In the genomic region with DNA sequence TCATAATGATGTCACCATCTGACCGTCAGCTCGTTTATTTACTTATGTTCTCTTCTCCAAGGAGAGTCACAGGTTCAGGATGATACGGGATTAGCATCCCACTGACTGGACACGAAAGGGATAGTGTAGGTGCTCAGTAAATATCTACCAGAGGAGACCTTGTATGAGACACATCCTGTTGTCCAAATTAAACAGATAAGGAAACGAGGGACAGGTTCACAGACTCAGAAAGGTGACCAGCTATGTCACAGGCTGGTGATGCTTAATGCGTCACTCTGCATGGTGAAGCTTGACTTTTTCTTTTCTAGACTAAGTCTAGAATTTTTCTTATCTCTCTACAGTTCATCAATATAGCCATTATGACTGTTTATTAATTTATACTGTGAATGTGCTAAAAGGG, we compare ENCODE assay signal across 21 mouse cellular contexts.
DNase-seq lines count a peak whose midpoint lies in the region; ATAC-seq and TF ChIP-seq lines count a peak whose summit lies in the region.
"Had no signal": no experiment of that assay in that cellular context is flagged by ENCODE, and none has a peak within 500 bp of the region (broad histone marks: within the 10 kb centered on the region; RNA-seq: fewer than 3 reads in every experiment).

No protein-coding gene starts in this region.

- H3K36me3 ChIP-seq in intestine, embryonic 15.5 days = no peaks in the 10 kb centered on the region
- no peaks in the 10 kb centered on the region for H3K36me3 ChIP-seq in intestine, embryonic 16.5 days (ENCODE audit: control insufficient read depth, insufficient read depth, low read length)
- H3K36me3 ChIP-seq in liver, embryonic 16.5 days (ENCODE audit: control insufficient read depth, insufficient read depth) = no peaks in the 10 kb centered on the region
- no peaks in the 10 kb centered on the region for H3K36me3 ChIP-seq in intestine, postnatal 0 days (ENCODE audit: control insufficient read depth, insufficient read depth)
- H3K36me3 ChIP-seq: embryonic facial prominence, embryonic 13.5 days; embryonic facial prominence, embryonic 15.5 days; forebrain, embryonic 10.5 days; forebrain, embryonic 12.5 days had no signal

- no peaks in the 10 kb centered on the region for H3K4me1 ChIP-seq in intestine, embryonic 15.5 days (replicated peaks)
- H3K4me1 ChIP-seq in intestine, embryonic 16.5 days (ENCODE audit: control insufficient read depth, insufficient read depth, low read length) = no peaks in the 10 kb centered on the region
- H3K4me1 ChIP-seq in liver, embryonic 16.5 days (ENCODE audit: control insufficient read depth, low read depth, low read length) = no peaks in the 10 kb centered on the region
- no peaks in the 10 kb centered on the region for H3K4me1 ChIP-seq in intestine, postnatal 0 days (replicated peaks; ENCODE audit: control insufficient read depth, insufficient read depth, low read length)
- H3K4me1 ChIP-seq: embryonic facial prominence, embryonic 13.5 days; embryonic facial prominence, embryonic 15.5 days; forebrain, embryonic 12.5 days had no signal

- no peak overlapping the region for H3K4me3 ChIP-seq in intestine, embryonic 15.5 days (replicated peaks)
- H3K4me3 ChIP-seq in intestine, embryonic 16.5 days (ENCODE audit: low read length) = no peak overlapping the region
- no peak overlapping the region for H3K4me3 ChIP-seq in liver, embryonic 16.5 days (ENCODE audit: low read depth, low read length)
- H3K4me3 ChIP-seq in intestine, postnatal 0 days (ENCODE audit: low read depth, low read length) = no peak overlapping the region
- H3K4me3 ChIP-seq: embryonic facial prominence, embryonic 13.5 days; embryonic facial prominence, embryonic 15.5 days; erythroblast, embryonic 14.5 days; forebrain, embryonic 10.5 days; forebrain, embryonic 12.5 days had no signal

- WGBS in intestine, embryonic 15.5 days = 81% methylated on average over 6 of the region's 6 CpGs
- 80% methylated on average over 6 of the region's 6 CpGs for WGBS in intestine, embryonic 16.5 days
- WGBS in liver, embryonic 16.5 days (ENCODE audit: insufficient replicate concordance) = 50% methylated on average over 6 of the region's 6 CpGs
- 70% methylated on average over 6 of the region's 6 CpGs for WGBS in intestine, postnatal 0 days

- no peak for DNase-seq in liver
- no peak for DNase-seq in kidney, postnatal 4 days
- DNase-seq: adrenal gland, postnatal 10 days; adrenal gland, postnatal 25 days; cerebellum, adult 11 months; cerebellum, adult 18-20 months; cerebellum, adult 8-10 months; cerebellum, adult 9-11 months; cerebellum, postnatal 14 days; cerebellum, postnatal 36 days; embryo, embryonic 11 days had no signal

- H3K9me3 ChIP-seq in intestine, embryonic 15.5 days = no peaks in the 10 kb centered on the region
- H3K9me3 ChIP-seq in intestine, embryonic 16.5 days (ENCODE audit: control insufficient read depth, low read length) = no peaks in the 10 kb centered on the region
- H3K9me3 ChIP-seq in liver, embryonic 16.5 days (replicated peaks; ENCODE audit: control insufficient read depth, low read length) = no peaks in the 10 kb centered on the region
- H3K9me3 ChIP-seq in intestine, postnatal 0 days (ENCODE audit: control insufficient read depth) = no peaks in the 10 kb centered on the region
- H3K9me3 ChIP-seq: embryonic facial prominence, embryonic 13.5 days; embryonic facial prominence, embryonic 15.5 days; forebrain, embryonic 10.5 days; forebrain, embryonic 12.5 days had no signal

- H3K4me2 ChIP-seq in intestine, embryonic 15.5 days (replicated peaks) = no peak overlapping the region
- H3K4me2 ChIP-seq in intestine, embryonic 16.5 days (ENCODE audit: low read depth, low read length) = no peak overlapping the region
- no peak overlapping the region for H3K4me2 ChIP-seq in liver, embryonic 16.5 days (ENCODE audit: low read depth, low read length)
- no peak overlapping the region for H3K4me2 ChIP-seq in intestine, postnatal 0 days (replicated peaks; ENCODE audit: low read depth)
- H3K4me2 ChIP-seq: embryonic facial prominence, embryonic 13.5 days; embryonic facial prominence, embryonic 15.5 days; forebrain, embryonic 12.5 days had no signal

- no peak overlapping the region for H3K9ac ChIP-seq in intestine, embryonic 15.5 days
- H3K9ac ChIP-seq in intestine, embryonic 16.5 days (ENCODE audit: low read depth, low read length) = no peak overlapping the region
- H3K9ac ChIP-seq in liver, embryonic 16.5 days (ENCODE audit: low read depth, low read length) = no peak overlapping the region
- H3K9ac ChIP-seq in intestine, postnatal 0 days (ENCODE audit: low read depth, low read length) = no peak overlapping the region
- H3K9ac ChIP-seq: embryonic facial prominence, embryonic 13.5 days; embryonic facial prominence, embryonic 15.5 days; forebrain, embryonic 12.5 days had no signal

- no peak for TF ChIP-seq CTCF in intestine, postnatal 0 days (IDR thresholded peaks at IDR 0.05; ENCODE audit: low read depth)

- no peaks in the 10 kb centered on the region for H3K27me3 ChIP-seq in intestine, embryonic 15.5 days (replicated peaks)
- no peaks in the 10 kb centered on the region for H3K27me3 ChIP-seq in intestine, embryonic 16.5 days (replicated peaks; ENCODE audit: control insufficient read depth, insufficient read depth, low read length)
- H3K27me3 ChIP-seq in liver, embryonic 16.5 days (ENCODE audit: control insufficient read depth, insufficient read depth, low read depth, low read length) = no peaks in the 10 kb centered on the region
- H3K27me3 ChIP-seq in intestine, postnatal 0 days (replicated peaks; ENCODE audit: control insufficient read depth, insufficient read depth, low read length) = no peaks in the 10 kb centered on the region

- ATAC-seq in intestine, embryonic 15.5 days = peak; percentile 7; the same call in 1 of the 2 replicates
- ATAC-seq in intestine, embryonic 16.5 days = no peak
- no peak for ATAC-seq in liver, embryonic 16.5 days (ENCODE audit: low read depth)
- ATAC-seq in intestine, postnatal 0 days = peak; percentile 64
- ATAC-seq: forebrain, embryonic 14.5 days had no signal

- no peak overlapping the region for H3K27ac ChIP-seq in intestine, embryonic 15.5 days
- no peak overlapping the region for H3K27ac ChIP-seq in intestine, embryonic 16.5 days (ENCODE audit: low read length)
- peak overlapping the region; percentile 14; the same call in 1 of the 2 replicates for H3K27ac ChIP-seq in liver, embryonic 16.5 days (ENCODE audit: low read length)
- H3K27ac ChIP-seq in intestine, postnatal 0 days (ENCODE audit: low read depth, low read length) = peak overlapping the region; percentile 66; the same call in 1 of the 2 replicates
- H3K27ac ChIP-seq: embryonic facial prominence, embryonic 13.5 days; embryonic facial prominence, embryonic 15.5 days; forebrain, embryonic 10.5 days; forebrain, embryonic 12.5 days had no signal

Comparison
In these comparisons a context has a peak if more than half of its experiments do, and no peak if none do; other contexts are left out.
1. ATAC-seq: peak in intestine, embryonic 15.5 days (single experiment) and intestine, postnatal 0 days (single experiment); none in intestine, embryonic 16.5 days (single experiment) and liver, embryonic 16.5 days (single experiment).
2. H3K27ac ChIP-seq: peak in liver, embryonic 16.5 days (single experiment) and intestine, postnatal 0 days (single experiment); none in intestine, embryonic 15.5 days (single experiment) and intestine, embryonic 16.5 days (single experiment).